8 mouse cellular contexts compared by ENCODE assay signal in the genomic region with DNA sequence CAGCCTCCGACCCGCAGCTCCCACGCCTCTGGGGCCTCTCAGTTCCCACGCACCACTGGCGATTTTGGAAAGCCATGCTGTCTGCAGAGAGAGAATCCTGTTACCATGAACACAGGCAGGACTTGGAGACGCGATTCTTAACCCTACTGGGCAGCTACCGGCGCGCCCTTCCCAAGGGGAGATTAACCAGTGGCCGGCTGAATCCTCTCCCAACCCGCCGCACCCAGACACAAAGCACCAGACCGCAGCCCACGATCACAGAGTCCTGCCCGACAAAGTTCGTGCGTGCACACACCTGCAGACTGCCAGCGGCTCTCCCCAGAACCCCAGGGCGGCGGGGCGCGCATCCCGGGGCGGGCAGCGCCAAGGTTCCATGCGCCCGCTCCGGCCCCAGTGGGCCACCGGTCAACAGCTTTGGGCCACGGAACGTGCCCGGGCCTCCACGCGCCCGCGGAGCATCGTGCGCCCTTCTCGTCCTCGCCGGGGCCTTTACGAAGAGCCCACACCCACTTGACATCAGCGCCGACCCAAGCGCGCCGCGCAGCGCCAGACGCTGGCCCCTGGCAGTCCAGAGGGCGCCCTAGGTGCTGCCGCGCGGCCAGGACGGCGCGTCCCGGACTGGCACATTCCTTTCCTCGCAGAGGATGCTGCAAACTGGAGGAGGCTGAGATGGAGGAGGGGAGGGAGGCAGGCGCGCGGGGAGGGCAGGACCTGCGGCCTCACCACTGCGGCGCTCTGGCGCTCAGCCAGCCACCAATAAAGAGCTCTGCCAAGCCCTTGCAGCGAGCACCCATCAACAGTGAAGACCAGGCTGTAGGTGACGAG.
DNase-seq lines count a peak whose midpoint lies in the region; ATAC-seq lines count a peak whose summit lies in the region.

No protein-coding gene starts in this region.

- 1% methylated on average over 66 of the region's 69 CpGs for WGBS in embryonic facial prominence, embryonic 12.5 days
- WGBS in limb, embryonic 10.5 days, result under 1% methylated on average over 69 of the region's 69 CpGs
- WGBS in midbrain, embryonic 11.5 days, result under 1% methylated on average over 65 of the region's 69 CpGs

- DNase-seq in right cerebral cortex, adult 2 months (ENCODE audit: low spot score in 2 of 2), result peak; percentile 34 to 39
- no peak for DNase-seq in right cerebral cortex, postnatal 36 days (ENCODE audit: low spot score in 2 of 2)
- DNase-seq in heart, postnatal 36 days, result peak; percentile 41 to 49
- peak; percentile 64 for DNase-seq in limb, embryonic 10.5 days (ENCODE audit: low spot score)
- peak; percentile 94 for DNase-seq in midbrain, embryonic 11.5 days (ENCODE audit: low spot score, missing footprints)
- DNase-seq in thymus, postnatal 4 days, result peak; percentile 65
- no peak for DNase-seq in frontal cortex, postnatal 25 days (ENCODE audit: low spot score in 2 of 2)

- 0 out of 2 replicates have a peak, but pooled peaks have one; percentile 48 for ATAC-seq in embryonic facial prominence, embryonic 12.5 days (ENCODE audit: insufficient number of reproducible peaks, insufficient read depth, low FRiP score, low TSS enrichment)
- ATAC-seq in midbrain, embryonic 11.5 days (ENCODE audit: low FRiP score), result peak; percentile 70

- H3K9ac ChIP-seq in embryonic facial prominence, embryonic 12.5 days, result peak overlapping the region; percentile 49
- H3K9ac ChIP-seq in midbrain, embryonic 11.5 days (ENCODE audit: low read length), result peak overlapping the region; percentile 50

- H3K36me3 ChIP-seq in embryonic facial prominence, embryonic 12.5 days, result no peaks in the 10 kb centered on the region
- H3K36me3 ChIP-seq in limb, embryonic 10.5 days, result no peaks in the 10 kb centered on the region
- H3K36me3 ChIP-seq in midbrain, embryonic 11.5 days (ENCODE audit: control insufficient read depth, insufficient read depth, low read length), result no peaks in the 10 kb centered on the region

- peak overlapping the region; percentile 99 for H3K4me2 ChIP-seq in embryonic facial prominence, embryonic 12.5 days (replicated peaks)
- H3K4me2 ChIP-seq in midbrain, embryonic 11.5 days, result peak overlapping the region; percentile 84

- H3K4me1 ChIP-seq in embryonic facial prominence, embryonic 12.5 days, result peaks cover 20% of the 10 kb centered on the region
- H3K4me1 ChIP-seq in limb, embryonic 10.5 days, result peaks cover 25% of the 10 kb centered on the region
- H3K4me1 ChIP-seq in midbrain, embryonic 11.5 days (ENCODE audit: control insufficient read depth, insufficient read depth, low read length), result peaks cover 20% of the 10 kb centered on the region

- H3K27me3 ChIP-seq in embryonic facial prominence, embryonic 12.5 days, result peaks cover 36% of the 10 kb centered on the region
- peaks cover 61% of the 10 kb centered on the region for H3K27me3 ChIP-seq in limb, embryonic 10.5 days (ENCODE audit: low read depth, poor library complexity, severe bottlenecking)
- H3K27me3 ChIP-seq in midbrain, embryonic 11.5 days (ENCODE audit: control insufficient read depth, insufficient read depth, low read length), result peaks cover 2% of the 10 kb centered on the region; the same call in 1 of the 2 replicates

- H3K4me3 ChIP-seq in embryonic facial prominence, embryonic 12.5 days, result peak overlapping the region; percentile 50
- H3K4me3 ChIP-seq in limb, embryonic 10.5 days, result peak overlapping the region; percentile 66
- peak overlapping the region; percentile 35 for H3K4me3 ChIP-seq in midbrain, embryonic 11.5 days (ENCODE audit: low read depth, low read length)

- H3K27ac ChIP-seq in embryonic facial prominence, embryonic 12.5 days, result no peak overlapping the region
- peak overlapping the region; percentile 77 for H3K27ac ChIP-seq in limb, embryonic 10.5 days
- H3K27ac ChIP-seq in midbrain, embryonic 11.5 days (ENCODE audit: low read depth, low read length), result no peak overlapping the region

- H3K9me3 ChIP-seq in embryonic facial prominence, embryonic 12.5 days, result no peaks in the 10 kb centered on the region
- H3K9me3 ChIP-seq in limb, embryonic 10.5 days (replicated peaks), result no peaks in the 10 kb centered on the region
- no peaks in the 10 kb centered on the region for H3K9me3 ChIP-seq in midbrain, embryonic 11.5 days (ENCODE audit: control insufficient read depth, low read length)

- intact Hi-C loops in heart, postnatal 36 days (cut with DNase I), result no loop called here

Comparison
In these comparisons a context has a peak if more than half of its experiments do, and no peak if none do; other contexts are left out.
1. DNase-seq: peak in right cerebral cortex, adult 2 months (2 of 2), heart, postnatal 36 days (2 of 2), limb, embryonic 10.5 days (single experiment), midbrain, embryonic 11.5 days (single experiment) and thymus, postnatal 4 days (single experiment); none in right cerebral cortex, postnatal 36 days (0 of 2) and frontal cortex, postnatal 25 days (0 of 2).
2. Peak in every context shown above with its lines, with median percentiles within 50 percentile points of each other: H3K4me3 ChIP-seq.